Mouse (Mus musculus) C2C12 (cell line): ENCODE data around the gene Slc22a18. TPM values are rescaled to one million over a fixed set of nuclear protein-coding genes. Genes with fewer than 3 reads are reported as not detected.

Source experiments
- H3K27me3 ChIP-seq: one replicate; pipeline ENCODE4 v1.6.1; 2011; ENCODE audit not compliant: control insufficient read depth, insufficient read depth, insufficient read length
- H3K36me3 ChIP-seq: one replicate; pipeline ENCODE4 v1.6.1; 2011; ENCODE audit not compliant: control insufficient read depth, insufficient read depth
- H3K4me3 ChIP-seq: one replicate; pipeline ENCODE4 v1.5.1; 2011; ENCODE audit warnings: mild to moderate bottlenecking, control low read depth; ENCODE audit not compliant: poor library complexity, insufficient read depth, severe bottlenecking
- H3K79me2 ChIP-seq: one replicate; pipeline ENCODE4 v1.6.1; 2011; ENCODE audit not compliant: control insufficient read depth, insufficient read depth
- H3K79me3 ChIP-seq: one replicate; pipeline ENCODE4 v1.6.1; 2011; ENCODE audit warnings: low read depth, control low read depth
- H3ac ChIP-seq: one replicate; pipeline ENCODE3; 2011; ENCODE audit warnings: low read depth; ENCODE audit not compliant: control insufficient read depth, insufficient read length
- CEBPB ChIP-seq: IDR thresholded peaks from one replicate; pipeline ENCODE4 v1.6.1; 2011; ENCODE audit warnings: low read depth, mild to moderate bottlenecking, control low read depth, moderate library complexity
- CTCF ChIP-seq: IDR thresholded peaks from one replicate; pipeline ENCODE4 v1.5.1; 2011; ENCODE audit not compliant: control insufficient read depth, insufficient read depth, insufficient read length
- FOSL1 ChIP-seq: IDR thresholded peaks from one replicate; pipeline ENCODE4 v1.8.0; 2011; ENCODE audit warnings: mild to moderate bottlenecking, low read length; ENCODE audit not compliant: poor library complexity, insufficient read depth, severe bottlenecking
- MAX ChIP-seq: IDR thresholded peaks from one replicate; pipeline ENCODE4 v1.6.1; 2011; ENCODE audit warnings: mild to moderate bottlenecking, control low read depth
- MYOD1 ChIP-seq: IDR thresholded peaks from one replicate; pipeline ENCODE4 v1.6.1; 2011; ENCODE audit warnings: low read depth; ENCODE audit not compliant: control insufficient read depth, insufficient read length
- MYOG ChIP-seq: IDR thresholded peaks from one replicate; pipeline ENCODE4 v1.6.1; 2011; ENCODE audit not compliant: control insufficient read depth, insufficient read length; ENCODE audit errors: extremely low read depth
- USF1 ChIP-seq: IDR thresholded peaks from one replicate; pipeline ENCODE4 v1.6.1; 2011; ENCODE audit warnings: low read depth, mild to moderate bottlenecking, control low read depth, moderate library complexity
- polyA plus RNA-seq: library from polyadenylated mRNA; unstranded; fragments of >200 nt; fragmentation: generic; extraction: Trizol; gene quantifications from one replicate; pipeline ENCODE4 v1.2.1, GENCODE M21; 2012; ENCODE audit warnings: missing spikeins

Gene Slc22a18
- polyA plus RNA-seq, 1 experiment, result not detected

GRCm38 (mm10) chr7:143480498-143480897 lies 7.0 kb downstream of the Slc22a18 start:
- Histone ChIP-seq H3ac (no peak overlapping the region), H3K4me3 (no peak overlapping the region), H3K27me3 (peaks cover 13% of the 10 kb centered on the region), H3K79me3 (no peaks in the 10 kb centered on the region), H3K36me3 (no peaks in the 10 kb centered on the region), H3K79me2 (no peaks in the 10 kb centered on the region)
- peak; percentile 67 for TF ChIP-seq CTCF
- TF ChIP-seq MYOD1, result no peak
- TF ChIP-seq FOSL1, result no peak
- TF ChIP-seq USF1, result no peak

DNA sequence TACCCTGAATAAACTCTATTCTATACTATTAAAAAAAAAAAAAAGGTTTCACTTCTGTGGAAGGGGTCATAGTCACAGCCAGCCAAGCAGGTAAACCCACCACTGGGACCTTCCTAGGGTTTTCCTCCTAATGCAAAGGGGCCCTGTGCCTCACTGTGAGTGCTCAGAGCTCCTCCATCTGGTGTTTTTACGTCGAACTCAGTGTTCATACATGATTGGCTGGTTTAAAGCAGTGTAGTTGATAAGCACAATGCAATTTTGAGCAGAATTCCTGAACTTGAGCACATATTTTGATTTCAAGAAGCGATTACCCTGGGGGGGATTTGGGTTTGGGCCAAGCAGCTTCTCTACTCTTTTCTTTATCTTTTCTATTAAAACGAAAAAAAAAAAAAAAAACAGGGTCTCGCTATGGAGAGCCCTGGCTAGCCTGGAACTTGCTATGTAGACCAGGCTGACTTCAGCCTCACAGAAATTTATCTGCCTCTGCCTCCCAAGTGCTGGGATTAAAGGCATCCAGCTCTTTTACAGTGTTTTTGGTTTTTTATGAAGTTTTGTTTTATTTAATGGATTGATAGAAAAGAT lies 8.4 kb downstream of the Slc22a18 start:
- H3K79me3 ChIP-seq, result no peaks in the 10 kb centered on the region
- no peak overlapping the region for H3ac ChIP-seq
- no peaks in the 10 kb centered on the region for H3K36me3 ChIP-seq
- H3K4me3 ChIP-seq, result no peak overlapping the region
- no peaks in the 10 kb centered on the region for H3K79me2 ChIP-seq
- H3K27me3 ChIP-seq, result peaks cover 21% of the 10 kb centered on the region
- TF ChIP-seq FOSL1 (no peak), MYOG (no peak), CEBPB (no peak), MYOD1 (no peak), CTCF (no peak), USF1 (no peak), MAX (no peak)

- Histone ChIP-seq H3K79me2 (no peaks in the 10 kb centered on the region), H3K4me3 (no peak overlapping the region), H3K36me3 (no peaks in the 10 kb centered on the region), H3K27me3 (peaks cover 21% of the 10 kb centered on the region), H3ac (no peak overlapping the region), H3K79me3 (no peaks in the 10 kb centered on the region)
- TF ChIP-seq MAX, result no peak
- no peak for TF ChIP-seq MYOD1
- TF ChIP-seq USF1, result no peak
- TF ChIP-seq MYOG, result no peak
- no peak for TF ChIP-seq CEBPB
- TF ChIP-seq FOSL1, result no peak
- TF ChIP-seq CTCF, result no peak
Measured at GRCm38 (mm10) chr7:143482541-143482940, 9.0 kb downstream of the Slc22a18 start.

DNA sequence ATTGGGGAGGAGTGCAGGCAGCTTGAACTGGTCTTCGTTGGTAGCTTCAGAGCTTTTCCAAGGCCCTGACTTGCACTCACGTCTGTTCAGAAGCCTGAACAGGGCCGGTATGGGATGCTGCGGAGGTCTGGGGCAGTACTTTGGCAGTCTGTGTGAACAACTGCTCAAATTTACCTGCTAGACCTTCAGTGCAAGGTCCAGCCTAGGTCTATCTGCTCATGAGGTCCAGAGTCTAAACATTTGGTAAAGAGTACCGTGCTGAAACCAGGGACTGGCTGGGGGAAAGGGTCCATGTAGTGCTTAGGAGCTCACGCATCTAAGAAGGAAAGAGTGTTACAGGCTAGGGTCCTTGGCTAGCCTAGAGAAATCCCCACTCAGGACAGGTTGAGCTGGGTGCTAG lies 16.2 kb downstream of the Slc22a18 start:
- TF ChIP-seq MYOG (no peak), MYOD1 (no peak), USF1 (no peak), CEBPB (no peak), MAX (no peak), CTCF (no peak), FOSL1 (no peak)
- Histone ChIP-seq H3K4me3 (no peak overlapping the region), H3ac (no peak overlapping the region), H3K79me2 (no peaks in the 10 kb centered on the region), H3K36me3 (no peaks in the 10 kb centered on the region), H3K79me3 (no peaks in the 10 kb centered on the region), H3K27me3 (peaks cover 61% of the 10 kb centered on the region)

DNA sequence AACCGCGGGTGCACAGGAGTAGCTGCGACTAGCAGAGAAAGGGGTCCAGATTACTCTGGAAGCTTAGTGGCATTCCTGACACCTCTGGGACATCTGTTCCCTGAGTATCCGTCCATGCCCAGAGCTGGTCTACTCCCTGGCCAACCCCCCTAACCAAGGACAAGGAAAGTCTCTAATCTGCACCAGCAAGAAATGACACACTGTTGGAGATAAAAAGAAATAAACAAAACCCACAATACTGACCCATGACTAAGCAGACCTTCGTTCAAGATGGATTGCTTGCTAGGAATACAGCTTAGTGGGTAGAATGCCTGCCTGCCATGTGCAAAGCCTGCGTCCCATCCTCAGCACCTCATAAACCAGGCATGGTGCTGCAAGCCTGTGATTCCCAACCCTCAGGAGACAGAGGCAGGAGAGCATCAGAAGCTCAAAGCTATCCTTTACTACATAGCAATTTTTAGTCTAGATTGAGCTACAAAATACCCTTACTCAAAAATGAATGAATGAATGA lies 20.1 kb downstream of the Slc22a18 start:
- no peaks in the 10 kb centered on the region for H3K79me2 ChIP-seq
- H3K27me3 ChIP-seq, result peaks cover 57% of the 10 kb centered on the region
- no peaks in the 10 kb centered on the region for H3K36me3 ChIP-seq
- no peaks in the 10 kb centered on the region for H3K79me3 ChIP-seq
- TF ChIP-seq CEBPB, result no peak
- H3K4me3 ChIP-seq, result no peak overlapping the region
- no peak overlapping the region for H3ac ChIP-seq

DNA sequence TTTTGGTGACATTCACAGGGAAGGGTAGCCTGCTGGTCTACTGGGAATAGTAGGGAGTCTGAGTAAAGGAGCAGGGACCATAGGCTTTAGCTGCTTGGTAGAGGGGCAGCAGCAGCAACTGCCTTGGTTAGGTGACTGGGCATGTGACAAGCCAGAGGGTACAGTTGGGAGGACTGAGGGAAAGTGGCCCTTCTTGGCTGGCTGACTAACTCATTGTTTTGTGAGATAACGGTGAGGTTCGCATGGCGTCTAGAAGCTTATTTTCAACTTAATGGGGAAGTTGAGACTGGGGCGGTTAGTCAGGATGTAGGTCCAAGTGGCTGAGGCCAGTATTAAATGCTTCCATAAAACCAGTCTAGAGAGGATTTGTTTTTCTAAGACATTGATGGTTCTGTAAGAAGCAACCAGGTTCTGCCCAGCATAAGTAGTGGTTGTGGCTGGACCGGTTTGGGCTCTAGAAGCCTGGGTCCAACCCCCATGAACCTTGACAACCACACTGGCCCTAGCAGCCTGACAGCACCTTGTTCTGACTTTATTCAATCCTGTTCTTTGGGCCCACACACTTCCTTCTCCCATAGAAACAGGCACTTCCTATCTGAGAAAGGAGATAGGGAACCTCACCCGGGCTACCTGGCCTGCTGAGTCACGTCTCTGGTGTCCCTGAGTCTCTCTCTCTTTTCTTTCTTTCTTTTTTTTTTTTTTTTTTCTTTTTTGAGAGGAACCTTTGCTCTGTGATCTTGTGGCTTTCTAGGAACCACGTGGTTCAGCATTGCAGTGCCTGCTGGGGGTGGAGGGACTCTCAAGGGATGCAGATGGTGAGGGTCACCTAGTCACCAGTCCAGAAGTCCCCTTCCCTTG lies 21.8 kb downstream of the Slc22a18 start:
- no peak overlapping the region for H3ac ChIP-seq
- no peak for TF ChIP-seq USF1
- TF ChIP-seq CTCF, result no peak
- TF ChIP-seq MYOD1, result no peak
- TF ChIP-seq CEBPB, result no peak
- H3K79me3 ChIP-seq, result no peaks in the 10 kb centered on the region
- no peaks in the 10 kb centered on the region for H3K79me2 ChIP-seq
- H3K27me3 ChIP-seq, result peaks cover 55% of the 10 kb centered on the region
- H3K4me3 ChIP-seq, result no peak overlapping the region
- no peaks in the 10 kb centered on the region for H3K36me3 ChIP-seq
